8 mouse cellular contexts compared by ENCODE assay signal in genomic region chr10:62216595-62216994, GRCm38 (mm10). TPM values are rescaled to one million over a fixed set of nuclear protein-coding genes. Genes with fewer than 3 reads are reported as not detected.
DNase-seq lines count a peak whose midpoint lies in the region; ATAC-seq and TF ChIP-seq lines count a peak whose summit lies in the region.

No protein-coding gene starts in this region.

- H3K4me3 ChIP-seq in kidney, adult 2 months (ENCODE audit: insufficient read depth, low read depth, low read length): no peak overlapping the region
- H3K4me3 ChIP-seq in hindbrain, embryonic 11.5 days (ENCODE audit: low read depth, low read length): no peak overlapping the region
- H3K4me3 ChIP-seq in liver, embryonic 16.5 days (ENCODE audit: low read depth, low read length): peak overlapping the region; percentile 38
- H3K4me3 ChIP-seq in stomach, embryonic 16.5 days (replicated peaks; ENCODE audit: low read length): no peak overlapping the region

- no peak for TF ChIP-seq POLR2A in kidney, adult 2 months (IDR thresholded peaks at IDR 0.05; ENCODE audit: low read depth, low read length)

- TF ChIP-seq CTCF in kidney, adult 2 months (conservative IDR thresholded peaks at IDR 0.05; ENCODE audit: insufficient read depth, insufficient read length, low read depth, low read length): no peak

- H3K36me3 ChIP-seq in kidney, adult 2 months (ENCODE audit: control insufficient read depth, insufficient read depth, low read length): no peaks in the 10 kb centered on the region
- no peaks in the 10 kb centered on the region for H3K36me3 ChIP-seq in hindbrain, embryonic 11.5 days (ENCODE audit: control insufficient read depth, insufficient read depth, low read length)
- no peaks in the 10 kb centered on the region for H3K36me3 ChIP-seq in liver, embryonic 16.5 days (ENCODE audit: control insufficient read depth, insufficient read depth)
- H3K36me3 ChIP-seq in stomach, embryonic 16.5 days (ENCODE audit: control insufficient read depth, insufficient read depth, low read length): no peaks in the 10 kb centered on the region

- no peaks in the 10 kb centered on the region for H3K9me3 ChIP-seq in hindbrain, embryonic 11.5 days (ENCODE audit: control insufficient read depth, low read length)
- no peaks in the 10 kb centered on the region for H3K9me3 ChIP-seq in liver, embryonic 16.5 days (replicated peaks; ENCODE audit: control insufficient read depth, low read length)
- H3K9me3 ChIP-seq in stomach, embryonic 16.5 days (replicated peaks; ENCODE audit: control insufficient read depth, low read length): no peaks in the 10 kb centered on the region

- H3K27ac ChIP-seq in kidney, adult 2 months (ENCODE audit: insufficient read depth, low read depth, low read length): peak overlapping the region; percentile 56
- H3K27ac ChIP-seq in hindbrain, embryonic 11.5 days (ENCODE audit: low read depth, low read length): peak overlapping the region; percentile 79
- peak overlapping the region; percentile 86 for H3K27ac ChIP-seq in liver, embryonic 16.5 days (ENCODE audit: low read length)
- peak overlapping the region; percentile 57 for H3K27ac ChIP-seq in stomach, embryonic 16.5 days (ENCODE audit: low read length)

- H3K27me3 ChIP-seq in kidney, adult 2 months (replicated peaks; ENCODE audit: control insufficient read depth, insufficient read depth, low read length): no peaks in the 10 kb centered on the region
- no peaks in the 10 kb centered on the region for H3K27me3 ChIP-seq in hindbrain, embryonic 11.5 days (ENCODE audit: control insufficient read depth, insufficient read depth, low read length)
- no peaks in the 10 kb centered on the region for H3K27me3 ChIP-seq in liver, embryonic 16.5 days (ENCODE audit: control insufficient read depth, insufficient read depth, low read depth, low read length)
- H3K27me3 ChIP-seq in stomach, embryonic 16.5 days (ENCODE audit: control insufficient read depth, insufficient read depth, low read length): no peaks in the 10 kb centered on the region

- peaks cover 21% of the 10 kb centered on the region; the same call in 1 of the 2 replicates for H3K4me1 ChIP-seq in kidney, adult 2 months (ENCODE audit: control insufficient read depth, insufficient read depth, low read length)
- H3K4me1 ChIP-seq in hindbrain, embryonic 11.5 days (replicated peaks; ENCODE audit: control insufficient read depth, insufficient read depth, low read length): no peaks in the 10 kb centered on the region; the same call in 1 of the 2 replicates
- H3K4me1 ChIP-seq in liver, embryonic 16.5 days (ENCODE audit: control insufficient read depth, low read depth, low read length): peaks cover 55% of the 10 kb centered on the region
- peaks cover 48% of the 10 kb centered on the region for H3K4me1 ChIP-seq in stomach, embryonic 16.5 days (ENCODE audit: control insufficient read depth, insufficient read depth, low read length)

- 40% methylated on average over 5 of the region's 5 CpGs for WGBS in kidney, adult 2 months
- WGBS in hindbrain, embryonic 11.5 days: 47% methylated on average over 5 of the region's 5 CpGs
- WGBS in liver, embryonic 16.5 days (ENCODE audit: insufficient replicate concordance): 12% methylated on average over 5 of the region's 5 CpGs
- WGBS in stomach, embryonic 16.5 days: 55% methylated on average over 5 of the region's 5 CpGs

- no peak for DNase-seq in kidney, adult 2 months
- DNase-seq in kidney, adult 9 months: no peak
- peak; percentile 87 for DNase-seq in cerebellum, adult 9-11 months
- DNase-seq in hindbrain, embryonic 11.5 days (ENCODE audit: low spot score): peak; percentile 46
- no peak for DNase-seq in ovary, postnatal 14 days (ENCODE audit: low spot score)
- DNase-seq in B cell, adult 2 months: no peak

- no peak overlapping the region for H3K4me2 ChIP-seq in hindbrain, embryonic 11.5 days (replicated peaks; ENCODE audit: low read depth, low read length)
- peak overlapping the region; percentile 51 for H3K4me2 ChIP-seq in liver, embryonic 16.5 days (ENCODE audit: low read depth, low read length)
- H3K4me2 ChIP-seq in stomach, embryonic 16.5 days (ENCODE audit: low read depth, low read length): no peak overlapping the region

- ATAC-seq in hindbrain, embryonic 11.5 days (ENCODE audit: low FRiP score): peak; percentile 79
- ATAC-seq in liver, embryonic 16.5 days (ENCODE audit: low read depth): peak; percentile 83
- ATAC-seq in stomach, embryonic 16.5 days (ENCODE audit: insufficient read depth, low FRiP score): no peak

- no peak overlapping the region for H3K9ac ChIP-seq in hindbrain, embryonic 11.5 days (ENCODE audit: low read depth, low read length)
- peak overlapping the region; percentile 41; the same call in 1 of the 2 replicates for H3K9ac ChIP-seq in liver, embryonic 16.5 days (ENCODE audit: low read depth, low read length)
- no peak overlapping the region for H3K9ac ChIP-seq in stomach, embryonic 16.5 days (ENCODE audit: low read length)

RNA-seq across cellular contexts. Expression of gene Tspan15, which starts 14.5 kb away (rescaled TPM):
- polyA plus RNA-seq in kidney, adult 2 months (2012; rRNA removed): 38.8 and 52.7 TPM in 2 replicates
- polyA plus RNA-seq in hindbrain, embryonic 11.5 days (2014; fragmentation: Nextera tagmentation; extraction: Ambion mirVana): 9.2 and 11.0 TPM in 2 replicates
- polyA plus RNA-seq in liver, embryonic 16.5 days (2015; fragmentation: Nextera tagmentation; extraction: Ambion mirVana): 10.1 and 12.0 TPM in 2 replicates
- polyA plus RNA-seq in stomach, embryonic 16.5 days (2015; fragmentation: Nextera tagmentation; extraction: Ambion mirVana): 65.5 and 80.3 TPM in 2 replicates

RNA-seq across cellular contexts. Expression of gene Tacr2, which starts 35.6 kb away (rescaled TPM):
- 0.58 TPM in 1 of 2 replicates, not detected in the other for polyA plus RNA-seq in kidney, adult 2 months (2012; rRNA removed)
- polyA plus RNA-seq in hindbrain, embryonic 11.5 days (2014; fragmentation: Nextera tagmentation; extraction: Ambion mirVana): not detected in 2 replicates
- polyA plus RNA-seq in liver, embryonic 16.5 days (2015; fragmentation: Nextera tagmentation; extraction: Ambion mirVana): 0.07 TPM in 1 of 2 replicates, not detected in the other
- polyA plus RNA-seq in stomach, embryonic 16.5 days (2015; fragmentation: Nextera tagmentation; extraction: Ambion mirVana): 1.4 and 1.6 TPM in 2 replicates

Comparison
In these comparisons a context has a peak if more than half of its experiments do, and no peak if none do; other contexts are left out.
1. DNase-seq: peak in cerebellum, adult 9-11 months (single experiment) and hindbrain, embryonic 11.5 days (single experiment); none in kidney, adult 2 months (single experiment), kidney, adult 9 months (single experiment), ovary, postnatal 14 days (single experiment) and B cell, adult 2 months (0 of 2).
2. Peak in every context shown above with its lines, with median percentiles within 50 percentile points of each other: H3K27ac ChIP-seq.